Mouse (Mus musculus) forebrain, embryonic 11.5 days (tissue): ENCODE measurements around the gene Mrpl55. TPM values are rescaled to one million over a fixed set of nuclear protein-coding genes. Genes with fewer than 3 reads are reported as not detected.

Experiments used
- ATAC-seq: fragments of 200-750 bp; cut with Nextera tagmentation; replicated peaks from 2 replicates; pipeline ENCODE4 v1.8.0; 2017; ENCODE audit warnings: moderate TSS enrichment; ENCODE audit not compliant: low FRiP score
- DNase-seq: peaks from one replicate; pipeline ENCODE4 v3.0.0-alpha.2; 2017; ENCODE audit warnings: low spot score
- H3K27ac ChIP-seq: fragments of 300-500 bp; sonication (generic); 2 replicates; pipeline ENCODE4 v1.5.1; 2014; ENCODE audit warnings: low read depth, low read length
- H3K27me3 ChIP-seq: fragments of 300-500 bp; sonication (generic); 2 replicates; pipeline ENCODE4 v1.6.1; 2014; ENCODE audit warnings: mild to moderate bottlenecking, low read length, mixed read lengths; ENCODE audit not compliant: control insufficient read depth, insufficient read depth
- H3K36me3 ChIP-seq: fragments of 300-500 bp; sonication (generic); 2 replicates; pipeline ENCODE4 v1.6.1; 2014; ENCODE audit warnings: mild to moderate bottlenecking, low read length, moderate library complexity, mixed read lengths; ENCODE audit not compliant: control insufficient read depth, insufficient read depth
- H3K4me1 ChIP-seq: fragments of 300-500 bp; sonication (generic); replicated peaks from 2 replicates; pipeline ENCODE4 v1.6.1; 2014; ENCODE audit warnings: low read length, mixed read lengths; ENCODE audit not compliant: control insufficient read depth, insufficient read depth
- H3K4me2 ChIP-seq: fragments of 300-500 bp; sonication (generic); 2 replicates; pipeline ENCODE4 v1.6.1; 2014; ENCODE audit warnings: low read depth, mild to moderate bottlenecking, low read length, moderate library complexity, mixed read lengths; ENCODE audit not compliant: severe bottlenecking
- H3K4me3 ChIP-seq: fragments of 300-500 bp; sonication (generic); 2 replicates; pipeline ENCODE4 v1.5.1; 2014; ENCODE audit warnings: low read depth, low read length
- H3K9ac ChIP-seq: fragments of 300-500 bp; sonication (generic); 2 replicates; pipeline ENCODE4 v1.6.1; 2014; ENCODE audit warnings: low read length
- H3K9me3 ChIP-seq: fragments of 300-500 bp; sonication (generic); 2 replicates; pipeline ENCODE4 v1.6.1; 2016; ENCODE audit warnings: low read length, mixed read lengths; ENCODE audit not compliant: control insufficient read depth
- WGBS: fragments of 180-500 bp; shearing (Covaris S2); extraction: QIAGEN DNeasy Blood & Tissue Kit; methylation state at CpG from one replicate; pipeline ENCODE4 v1.1.7; 2014; 5-methylcytosine and 5-hydroxymethylcytosine counted together
- polyA plus RNA-seq: library from polyadenylated mRNA; unstranded; fragments of >200 nt; fragmentation: Nextera tagmentation; extraction: Ambion mirVana; gene quantifications from 2 replicates; pipeline ENCODE4 v1.2.1, GENCODE M21; 2014

The Mrpl55 gene
- polyA plus RNA-seq, 1 experiment from 2014 or later, result 94.3 TPM

- Histone ChIP-seq H3K4me3 (no peak within 1 kb of the TSS), H3K4me1 (0 out of 2 replicates have a peak, but pooled peaks cover 2% of the 10 kb centered on the region), H3K4me2 (no peak within 1 kb of the TSS), H3K9ac (no peak within 1 kb of the TSS), H3K36me3 (no peaks in the 10 kb centered on the region; the same call in 1 of the 2 replicates), H3K27me3 (peaks cover 8% of the 10 kb centered on the region), H3K9me3 (no peaks in the 10 kb centered on the region), H3K27ac (no peak within 1 kb of the TSS)
- WGBS, result 48% methylated on average over 3 of the region's 3 CpGs
- no peak for DNase-seq
- no peak for ATAC-seq
These were observed 19.4 kb upstream of the Mrpl55 start, which contains the start of gene Gjc2 for GRCm38 (mm10) chr11:59182864-59183331. Gene Gjc2, minus strand, starts transcription at chr11:59183213.

- DNase-seq (no peak), ATAC-seq (no peak)
- 32% methylated on average over 3 of the region's 3 CpGs for WGBS
- Histone ChIP-seq H3K9ac (no peak overlapping the region), H3K4me3 (no peak overlapping the region), H3K27me3 (no peaks in the 10 kb centered on the region), H3K36me3 (no peaks in the 10 kb centered on the region; the same call in 1 of the 2 replicates), H3K27ac (no peak overlapping the region), H3K4me1 (0 out of 2 replicates have a peak, but pooled peaks cover 2% of the 10 kb centered on the region), H3K9me3 (no peaks in the 10 kb centered on the region), H3K4me2 (no peak overlapping the region)
These were observed 18.5 kb upstream of the Mrpl55 start for GRCm38 (mm10) chr11:59183821-59184220.

GRCm38 (mm10) chr11:59185490-59185889 is 16.8 kb upstream of the Mrpl55 start:
- no peaks in the 10 kb centered on the region for H3K27me3 ChIP-seq
- no peaks in the 10 kb centered on the region; the same call in 1 of the 2 replicates for H3K36me3 ChIP-seq
- H3K27ac ChIP-seq, result no peak overlapping the region
- no peaks in the 10 kb centered on the region for H3K9me3 ChIP-seq
- WGBS, result 82% methylated on average over 5 of the region's 5 CpGs
- no peak overlapping the region for H3K4me3 ChIP-seq
- DNase-seq, result no peak
- H3K4me2 ChIP-seq, result no peak overlapping the region
- H3K9ac ChIP-seq, result no peak overlapping the region
- ATAC-seq, result no peak
- H3K4me1 ChIP-seq, result 0 out of 2 replicates have a peak, but pooled peaks cover 2% of the 10 kb centered on the region

GRCm38 (mm10) chr11:59187706-59188105 is 14.6 kb upstream of the Mrpl55 start:
- no peak for DNase-seq
- Histone ChIP-seq H3K9ac (no peak overlapping the region), H3K27me3 (no peaks in the 10 kb centered on the region), H3K9me3 (no peaks in the 10 kb centered on the region), H3K4me1 (peaks cover under 1% of the 10 kb centered on the region; the same call in 1 of the 2 replicates), H3K4me3 (no peak overlapping the region), H3K4me2 (no peak overlapping the region), H3K36me3 (no peaks in the 10 kb centered on the region; the same call in 1 of the 2 replicates), H3K27ac (no peak overlapping the region)
- WGBS, result 91% methylated on average over 6 of the region's 6 CpGs
- no peak for ATAC-seq

GRCm38 (mm10) chr11:59191231-59192058 is 10.8 kb upstream of the Mrpl55 start:
- H3K4me2 ChIP-seq, result peak overlapping the region; percentile 88
- ATAC-seq, result peak; percentile 95
- H3K4me3 ChIP-seq, result peak overlapping the region; percentile 63
- WGBS, result 0% methylated on average over 58 of the region's 59 CpGs
- no peaks in the 10 kb centered on the region for H3K27me3 ChIP-seq
- peak overlapping the region; percentile 70 for H3K27ac ChIP-seq
- no peaks in the 10 kb centered on the region for H3K9me3 ChIP-seq
- DNase-seq, result peak; percentile 91
- peak overlapping the region; percentile 77 for H3K9ac ChIP-seq
- no peaks in the 10 kb centered on the region; the same call in 1 of the 2 replicates for H3K4me1 ChIP-seq
- no peaks in the 10 kb centered on the region for H3K36me3 ChIP-seq

GRCm38 (mm10) chr11:59192059-59192386 is 10.3 kb upstream of the Mrpl55 start, which contains the start of gene Guk1:
Gene Guk1, minus strand, starts transcription at chr11:59192212.
- Histone ChIP-seq H3K4me2 (peak within 1 kb of the TSS; percentile 88), H3K4me3 (peak within 1 kb of the TSS; percentile 63), H3K27me3 (no peaks in the 10 kb centered on the region), H3K4me1 (no peaks in the 10 kb centered on the region; the same call in 1 of the 2 replicates), H3K36me3 (no peaks in the 10 kb centered on the region), H3K9me3 (no peaks in the 10 kb centered on the region), H3K9ac (peak within 1 kb of the TSS; percentile 77), H3K27ac (peak within 1 kb of the TSS; percentile 70)
- ATAC-seq, result peak; percentile 45; the same call in 1 of the 2 replicates
- WGBS, result 7% methylated on average over 16 of the region's 16 CpGs
- DNase-seq, result no peak

GRCm38 (mm10) chr11:59196230-59196629 is 6.1 kb upstream of the Mrpl55 start:
- DNase-seq (no peak), ATAC-seq (no peak)
- no peak overlapping the region for H3K4me3 ChIP-seq
- no peaks in the 10 kb centered on the region for H3K9me3 ChIP-seq
- H3K9ac ChIP-seq, result no peak overlapping the region
- no peaks in the 10 kb centered on the region for H3K27me3 ChIP-seq
- no peaks in the 10 kb centered on the region; the same call in 1 of the 2 replicates for H3K4me1 ChIP-seq
- no peak overlapping the region for H3K27ac ChIP-seq
- H3K4me2 ChIP-seq, result no peak overlapping the region
- H3K36me3 ChIP-seq, result no peaks in the 10 kb centered on the region

GRCm38 (mm10) chr11:59201216-59202002 is 877 bp upstream of the Mrpl55 start:
- Histone ChIP-seq H3K9ac (peak overlapping the region; percentile 72), H3K36me3 (peaks cover 2% of the 10 kb centered on the region; the same call in 1 of the 2 replicates), H3K9me3 (no peaks in the 10 kb centered on the region), H3K4me1 (peaks cover 5% of the 10 kb centered on the region; the same call in 1 of the 2 replicates), H3K4me3 (peak overlapping the region; percentile 82), H3K27me3 (no peaks in the 10 kb centered on the region), H3K4me2 (peak overlapping the region; percentile 82), H3K27ac (no peak overlapping the region)
- WGBS, result 34% methylated on average over 16 of the region's 16 CpGs
- ATAC-seq (no peak), DNase-seq (no peak)
